Mouse (Mus musculus): ENCODE measurements around the gene Nipal3.
A peak's percentile ranks its signal among the peaks of the same experiment; 100 is the strongest.

The Nipal3 gene

GRCm38 (mm10) chr4:135494521-135495396 is at the start of gene Nipal3, which contains the start of gene Stpg1:
Gene Nipal3 (minus strand): TSS chr4:135495038.
Gene Stpg1 (plus strand): TSS chr4:135494790.
- DNase-seq (ENCODE audit: low read depth in 2 of 2, low spot score in 2 of 2) = peak; percentile 80 to 88

GRCm38 (mm10) chr4:135544284-135544683 is 49.4 kb upstream of the Nipal3 start:
- no peak for DNase-seq (ENCODE audit: low read depth in 2 of 2, low spot score in 2 of 2)

GRCm38 (mm10) chr4:135540057-135540456 is 45.2 kb upstream of the Nipal3 start:
- DNase-seq (ENCODE audit: low read depth in 2 of 2, low spot score in 2 of 2) = no peak

- no peak for DNase-seq (ENCODE audit: low read depth in 2 of 2, low spot score in 2 of 2)
Observed at GRCm38 (mm10) chr4:135539056-135539455, 44.2 kb upstream of the Nipal3 start.

- DNase-seq (ENCODE audit: low read depth in 2 of 2, low spot score in 2 of 2) = no peak
Observed at GRCm38 (mm10) chr4:135535021-135535420, 40.2 kb upstream of the Nipal3 start.

GRCm38 (mm10) chr4:135533001-135533400 is 38.2 kb upstream of the Nipal3 start:
- no peak for DNase-seq (ENCODE audit: low read depth in 2 of 2, low spot score in 2 of 2)

- no peak for DNase-seq (ENCODE audit: low read depth in 2 of 2, low spot score in 2 of 2)
Observed at GRCm38 (mm10) chr4:135531771-135532613, 37.2 kb upstream of the Nipal3 start.

GRCm38 (mm10) chr4:135531236-135531635 is 36.4 kb upstream of the Nipal3 start:
- DNase-seq (ENCODE audit: low read depth in 2 of 2, low spot score in 2 of 2) = no peak

- DNase-seq (ENCODE audit: low read depth in 2 of 2, low spot score in 2 of 2) = no peak
Observed at GRCm38 (mm10) chr4:135530270-135530669, 35.4 kb upstream of the Nipal3 start.

GRCm38 (mm10) chr4:135526039-135526710 is 31.3 kb upstream of the Nipal3 start:
- no peak for DNase-seq (ENCODE audit: low read depth in 2 of 2, low spot score in 2 of 2)

- no peak for DNase-seq (ENCODE audit: low read depth in 2 of 2, low spot score in 2 of 2)
Observed at GRCm38 (mm10) chr4:135525057-135525456, 30.2 kb upstream of the Nipal3 start.

GRCm38 (mm10) chr4:135523939-135524338 is 29.1 kb upstream of the Nipal3 start:
- DNase-seq (ENCODE audit: low read depth in 2 of 2, low spot score in 2 of 2) = no peak

GRCm38 (mm10) chr4:135520421-135520820 is 25.6 kb upstream of the Nipal3 start:
- peak; percentile 64 to 73 for DNase-seq (ENCODE audit: low read depth in 2 of 2, low spot score in 2 of 2)

GRCm38 (mm10) chr4:135518135-135518534 is 23.3 kb upstream of the Nipal3 start:
- no peak for DNase-seq (ENCODE audit: low read depth in 2 of 2, low spot score in 2 of 2)

GRCm38 (mm10) chr4:135516351-135517316 is 21.8 kb upstream of the Nipal3 start:
- peak; percentile 53 to 65 for DNase-seq (ENCODE audit: low read depth in 2 of 2, low spot score in 2 of 2)

- no peak for DNase-seq (ENCODE audit: low read depth in 2 of 2, low spot score in 2 of 2)
Observed at GRCm38 (mm10) chr4:135514925-135515324, 20.1 kb upstream of the Nipal3 start.

- DNase-seq (ENCODE audit: low read depth in 2 of 2, low spot score in 2 of 2) = no peak
Observed at GRCm38 (mm10) chr4:135513865-135514264, 19.0 kb upstream of the Nipal3 start.

- no peak for DNase-seq (ENCODE audit: low read depth in 2 of 2, low spot score in 2 of 2)
Observed at GRCm38 (mm10) chr4:135509515-135509914, 14.7 kb upstream of the Nipal3 start.

GRCm38 (mm10) chr4:135508419-135509039 is 13.7 kb upstream of the Nipal3 start:
- DNase-seq (ENCODE audit: low read depth in 2 of 2, low spot score in 2 of 2) = peak in 1 of 2 experiments; percentile 49
